Mouse (Mus musculus) hindbrain, postnatal 0 days (tissue): ENCODE measurements at regions not wholly inside any gene's neighbourhood (a gene's known extent, or its start where the extent isn't known, plus 50 kb on each side); places are given as distances from the start of the nearest gene placed in this dataset.
A peak's percentile ranks its signal among the peaks of the same experiment; 100 is the strongest.
"Not testable (repeated sequence)": the region's sequence is repeated elsewhere in the genome, so short reads cannot be mapped to it uniquely, and the experiment has no call there.

Experiments
- ATAC-seq: fragments of 200-750 bp; cut with Nextera tagmentation; 2 replicates; pipeline ENCODE4 v1.8.0; 2017; ENCODE audit warnings: mild to moderate bottlenecking, moderate TSS enrichment, moderate library complexity
- DNase-seq: peaks from one replicate; pipeline ENCODE4 v3.0.0-alpha.2; 2015; ENCODE audit warnings: low spot score
- H3K27ac ChIP-seq: fragments of 300-500 bp; sonication (generic); 2 replicates; pipeline ENCODE4 v1.5.1; 2014; ENCODE audit warnings: mild to moderate bottlenecking
- H3K27me3 ChIP-seq: fragments of 300-500 bp; sonication (generic); 2 replicates; pipeline ENCODE4 v1.6.1; 2014; ENCODE audit warnings: low read length, mixed read lengths; ENCODE audit not compliant: insufficient read depth
- H3K36me3 ChIP-seq: fragments of 300-500 bp; sonication (generic); 2 replicates; pipeline ENCODE4 v1.6.1; 2014; ENCODE audit warnings: low read length, mixed read lengths; ENCODE audit not compliant: insufficient read depth
- H3K4me1 ChIP-seq: fragments of 300-500 bp; sonication (generic); 2 replicates; pipeline ENCODE4 v1.6.1; 2014; ENCODE audit warnings: antibody characterized with exemption, low read length, mixed read lengths; ENCODE audit not compliant: insufficient read depth
- H3K4me2 ChIP-seq: fragments of 300-500 bp; sonication (generic); 2 replicates; pipeline ENCODE4 v1.6.1; 2014; ENCODE audit warnings: low read depth, mild to moderate bottlenecking, low read length, moderate library complexity, mixed read lengths
- H3K4me3 ChIP-seq: fragments of 300-500 bp; sonication (generic); 2 replicates; pipeline ENCODE4 v1.5.1; 2014; ENCODE audit warnings: low read length
- H3K9ac ChIP-seq: fragments of 300-500 bp; sonication (generic); replicated peaks from 2 replicates; pipeline ENCODE4 v1.6.1; 2014; ENCODE audit warnings: mild to moderate bottlenecking, low read length, moderate library complexity, mixed read lengths
- H3K9me3 ChIP-seq: fragments of 300-500 bp; sonication (generic); 2 replicates; pipeline ENCODE4 v1.6.1; 2016; ENCODE audit warnings: low read length, mixed read lengths
- CTCF ChIP-seq: IDR thresholded peaks from 2 replicates; pipeline ENCODE4 v1.5.1; 2016; ENCODE audit warnings: antibody characterized with exemption, control low read depth, low read depth
- WGBS: fragments of 180-500 bp; shearing (Covaris S2); extraction: QIAGEN DNeasy Blood & Tissue Kit; methylation state at CpG from one replicate; pipeline ENCODE4 v1.1.7; 2014; 5-methylcytosine and 5-hydroxymethylcytosine counted together

GRCm38 (mm10) chr16:23758136-23758812, 132.5 kb downstream of the Sst start:
- Histone ChIP-seq H3K4me1 (no peaks in the 10 kb centered on the region), H3K9ac (no peak overlapping the region), H3K4me3 (no peak overlapping the region), H3K4me2 (no peak overlapping the region), H3K27ac (no peak overlapping the region), H3K36me3 (no peaks in the 10 kb centered on the region), H3K9me3 (no peaks in the 10 kb centered on the region), H3K27me3 (no peaks in the 10 kb centered on the region)
- ATAC-seq (no peak), DNase-seq (no peak)
- 67% methylated on average over 7 of the region's 7 CpGs for WGBS
- no peak for TF ChIP-seq CTCF

- H3K27ac ChIP-seq, result no peak overlapping the region
- no peaks in the 10 kb centered on the region for H3K36me3 ChIP-seq
- TF ChIP-seq CTCF, result no peak
- H3K4me2 ChIP-seq, result no peak overlapping the region
- no peaks in the 10 kb centered on the region for H3K4me1 ChIP-seq
- no peak overlapping the region for H3K9ac ChIP-seq
- ATAC-seq (no peak), DNase-seq (peak; percentile 39)
- 37% methylated on average over 3 of the region's 3 CpGs for WGBS
- H3K27me3 ChIP-seq, result no peaks in the 10 kb centered on the region
- H3K9me3 ChIP-seq, result no peaks in the 10 kb centered on the region
- H3K4me3 ChIP-seq, result no peak overlapping the region
Measured at GRCm38 (mm10) chr16:23737026-23737425, 153.7 kb downstream of the Sst start.

DNA sequence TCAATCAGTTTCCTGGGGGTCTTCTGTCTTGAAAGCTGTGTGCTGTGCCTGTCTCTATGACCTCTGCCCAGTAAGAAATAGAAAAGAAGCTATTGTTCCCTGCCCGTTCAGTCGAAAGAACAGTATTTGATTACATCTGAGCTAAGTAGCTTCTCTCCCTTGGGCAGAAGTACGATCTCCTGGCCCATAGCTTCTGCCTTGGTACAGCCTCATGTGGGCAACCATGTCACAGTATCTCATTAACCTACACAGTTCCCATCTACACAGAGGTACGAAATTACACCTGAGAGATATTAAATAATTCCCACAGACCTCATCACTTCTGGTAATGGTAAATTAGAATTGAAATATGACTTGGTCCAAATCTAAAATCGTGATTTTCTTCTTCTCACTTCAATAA, 155.0 kb downstream of the Sst start:
- WGBS, result 37% methylated on average over 5 of the region's 5 CpGs
- ATAC-seq (no peak), DNase-seq (no peak)
- Histone ChIP-seq H3K9ac (no peak overlapping the region), H3K36me3 (no peaks in the 10 kb centered on the region), H3K27ac (no peak overlapping the region), H3K4me2 (no peak overlapping the region), H3K4me3 (no peak overlapping the region), H3K9me3 (no peaks in the 10 kb centered on the region), H3K27me3 (no peaks in the 10 kb centered on the region), H3K4me1 (no peaks in the 10 kb centered on the region)
- no peak for TF ChIP-seq CTCF

- no peak overlapping the region for H3K4me3 ChIP-seq
- WGBS, result 76% methylated on average over 4 of the region's 4 CpGs
- H3K27ac ChIP-seq, result no peak overlapping the region
- no peaks in the 10 kb centered on the region for H3K9me3 ChIP-seq
- H3K4me1 ChIP-seq, result no peaks in the 10 kb centered on the region
- ATAC-seq (no peak), DNase-seq (no peak)
- no peak overlapping the region for H3K9ac ChIP-seq
- no peaks in the 10 kb centered on the region for H3K27me3 ChIP-seq
- TF ChIP-seq CTCF, result no peak
- no peaks in the 10 kb centered on the region for H3K36me3 ChIP-seq
- H3K4me2 ChIP-seq, result no peak overlapping the region
Measured at GRCm38 (mm10) chr16:23726562-23726961, 164.2 kb downstream of the Sst start.

DNA sequence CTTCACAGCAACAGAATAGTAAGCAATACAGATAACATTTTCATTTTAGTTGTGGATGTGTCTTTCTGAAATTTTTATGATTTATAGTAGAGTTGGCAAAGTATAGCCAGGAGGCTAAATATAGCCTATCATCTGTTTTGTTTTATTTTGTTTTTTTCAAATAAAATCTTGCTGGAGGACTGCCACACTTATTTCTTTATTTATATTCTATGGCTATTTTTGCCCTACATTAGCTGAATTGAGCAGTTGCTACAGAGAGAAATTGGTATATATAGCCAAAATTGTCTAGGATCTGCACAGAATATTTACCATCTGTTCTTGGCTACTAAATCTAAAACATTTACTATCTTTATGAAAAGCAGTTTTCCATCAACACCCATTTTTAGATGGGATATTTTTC, 169.0 kb downstream of the Sst start:
- Histone ChIP-seq H3K9me3 (no peaks in the 10 kb centered on the region), H3K36me3 (no peaks in the 10 kb centered on the region), H3K9ac (no peak overlapping the region), H3K4me2 (no peak overlapping the region), H3K4me1 (no peaks in the 10 kb centered on the region), H3K4me3 (no peak overlapping the region), H3K27ac (no peak overlapping the region), H3K27me3 (no peaks in the 10 kb centered on the region)
- no peak for TF ChIP-seq CTCF
- ATAC-seq, result no peak
- DNase-seq, result no peak

GRCm38 (mm10) chr16:23701156-23701555, 180.5 kb upstream of the Masp1 start:
- TF ChIP-seq CTCF, result no peak
- no peaks in the 10 kb centered on the region for H3K36me3 ChIP-seq
- no peaks in the 10 kb centered on the region for H3K9me3 ChIP-seq
- H3K9ac ChIP-seq, result no peak overlapping the region
- no peak for ATAC-seq
- WGBS, result 7% methylated on average over 1 of the region's 1 CpGs
- no peak overlapping the region for H3K27ac ChIP-seq
- H3K27me3 ChIP-seq, result no peaks in the 10 kb centered on the region
- no peaks in the 10 kb centered on the region for H3K4me1 ChIP-seq
- peak; percentile 18 for DNase-seq
- H3K4me2 ChIP-seq, result no peak overlapping the region
- no peak overlapping the region for H3K4me3 ChIP-seq

DNA sequence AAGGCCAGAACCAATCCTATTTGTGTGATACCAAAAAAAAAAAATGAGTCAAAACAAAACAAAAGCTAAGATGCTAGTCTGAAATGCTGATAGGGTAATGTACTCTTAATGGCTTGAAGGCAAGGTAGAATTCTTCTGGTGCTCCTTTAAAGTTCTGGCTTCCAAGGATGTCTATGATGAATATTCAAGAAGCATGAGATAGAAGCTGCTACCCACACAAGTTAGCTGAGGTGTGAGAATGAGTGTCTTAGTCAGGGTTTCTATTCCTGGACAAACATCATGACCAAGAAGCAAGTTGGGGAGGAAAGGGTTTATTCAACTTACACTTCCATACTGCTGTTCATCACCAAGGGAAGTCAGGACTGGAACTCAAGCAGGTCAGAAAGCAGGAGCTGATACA, 173.6 kb upstream of the Masp1 start:
- H3K4me2 ChIP-seq, H3K27ac ChIP-seq, H3K4me3 ChIP-seq, H3K4me1 ChIP-seq, H3K27me3 ChIP-seq, H3K9ac ChIP-seq, DNase-seq, H3K9me3 ChIP-seq, H3K36me3 ChIP-seq, ATAC-seq: not testable (repeated sequence)
